Mouse (Mus musculus) heart, adult 2 months (tissue): ENCODE measurements at regions not wholly inside any gene's neighbourhood (a gene's known extent, or its start where the extent isn't known, plus 50 kb on each side); places are given as distances from the start of the nearest gene placed in this dataset.

Experiments
- CTCF ChIP-seq: fragments of 200-600 bp; IDR thresholded peaks from 2 replicates; pipeline ENCODE4 v1.8.1; 2022; ENCODE audit warnings: antibody characterized with exemption, mild to moderate bottlenecking, moderate library complexity
- POLR2A ChIP-seq: fragments of 200-500 bp; IDR thresholded peaks from 2 replicates; pipeline ENCODE4 v1.6.1; 2011; ENCODE audit warnings: mild to moderate bottlenecking, low read depth, low read length, control low read depth; ENCODE audit not compliant: insufficient read depth

- TF ChIP-seq POLR2A (no peak), CTCF (no peak)
Measured at GRCm38 (mm10) chr8:64399554-64399953, 193.5 kb upstream of the Tll1 start.
